Mouse (Mus musculus) myocyte (in vitro differentiated cells): ENCODE measurements around the gene Smarcc1. TPM values are rescaled to one million over a fixed set of nuclear protein-coding genes. Genes with fewer than 3 reads are reported as not detected.

Experiments
- H3K27me3 ChIP-seq: one replicate; pipeline ENCODE4 v1.6.1; 2011; ENCODE audit not compliant: control insufficient read depth, insufficient read depth, insufficient read length
- H3K36me3 ChIP-seq: one replicate; pipeline ENCODE4 v1.6.1; 2011; ENCODE audit not compliant: control insufficient read depth, insufficient read depth
- H3K4me2 ChIP-seq: one replicate; pipeline ENCODE4 v1.6.1; 2011; ENCODE audit warnings: low read depth, control low read depth
- H3K4me3 ChIP-seq: one replicate; pipeline ENCODE4 v1.5.1; 2011; ENCODE audit warnings: mild to moderate bottlenecking, control low read depth, moderate library complexity
- H3K79me2 ChIP-seq: one replicate; pipeline ENCODE4 v1.6.1; 2011; ENCODE audit not compliant: control insufficient read depth, insufficient read depth
- H3ac ChIP-seq: one replicate; pipeline ENCODE4 v1.6.1; 2011; ENCODE audit not compliant: control insufficient read depth, insufficient read length
- CEBPB ChIP-seq: IDR thresholded peaks from 2 replicates; pipeline ENCODE4 v1.6.1; 2011; ENCODE audit warnings: mild to moderate bottlenecking, moderate library complexity; ENCODE audit not compliant: poor library complexity, insufficient read depth, severe bottlenecking
- E2F4 ChIP-seq: IDR thresholded peaks from one replicate; pipeline ENCODE4 v1.6.1; 2011; ENCODE audit warnings: mild to moderate bottlenecking, control low read depth, moderate library complexity; ENCODE audit not compliant: insufficient read depth
- MAX ChIP-seq: IDR thresholded peaks from one replicate; pipeline ENCODE4 v1.6.1; 2011; ENCODE audit warnings: low read depth, mild to moderate bottlenecking, control low read depth
- MYOD1 ChIP-seq, 3 experiments: IDR thresholded peaks; one replicate each; pipeline ENCODE4 v1.6.1; 2011; ENCODE audit warnings: control low read depth in 2 of 3, low read depth in 2 of 3, mild to moderate bottlenecking in 2 of 3, moderate library complexity in 1 of 3; ENCODE audit not compliant: insufficient read length in 2 of 3, control insufficient read depth in 1 of 3
- MYOG ChIP-seq, 3 experiments: IDR thresholded peaks; one replicate each; pipeline ENCODE4 v1.6.1; 2011; ENCODE audit warnings: control low read depth in 2 of 3, low read depth in 2 of 3, mild to moderate bottlenecking in 2 of 3; ENCODE audit not compliant: insufficient read length in 2 of 3, control insufficient read depth in 1 of 3, insufficient read depth in 1 of 3
- POLR2A ChIP-seq: IDR thresholded peaks from one replicate; pipeline ENCODE4 v1.6.1; 2011; ENCODE audit warnings: low read depth, mild to moderate bottlenecking, control low read depth, moderate library complexity; ENCODE audit not compliant: insufficient read length
- POLR2AphosphoS2 ChIP-seq: IDR thresholded peaks from one replicate; pipeline ENCODE4 v1.6.1; 2011; ENCODE audit warnings: low read depth, control low read depth; ENCODE audit not compliant: insufficient read length
- REST ChIP-seq: IDR thresholded peaks from one replicate; pipeline ENCODE4 v1.6.1; 2011; ENCODE audit warnings: mild to moderate bottlenecking, control low read depth, moderate library complexity; ENCODE audit not compliant: insufficient read depth, insufficient read length
- SRF ChIP-seq: IDR thresholded peaks from one replicate; pipeline ENCODE4 v1.6.1; 2011; ENCODE audit warnings: low read depth; ENCODE audit not compliant: control insufficient read depth, insufficient read length
- TCF12 ChIP-seq: IDR thresholded peaks from one replicate; pipeline ENCODE4 v1.6.1; 2011; ENCODE audit warnings: mild to moderate bottlenecking, control low read depth; ENCODE audit not compliant: poor library complexity, insufficient read depth, severe bottlenecking
- TCF3 ChIP-seq: IDR thresholded peaks from one replicate; pipeline ENCODE4 v1.6.1; 2011; ENCODE audit warnings: low read depth, control low read depth; ENCODE audit not compliant: insufficient read length
- USF1 ChIP-seq: IDR thresholded peaks from one replicate; pipeline ENCODE4 v1.6.1; 2011; ENCODE audit warnings: low read depth, mild to moderate bottlenecking, control low read depth, moderate library complexity
- polyA plus RNA-seq: library from polyadenylated mRNA; unstranded; fragments of >200 nt; fragmentation: generic; extraction: Trizol; gene quantifications from one replicate; pipeline ENCODE4 v1.2.1, GENCODE M21; 2012; ENCODE audit warnings: missing spikeins

Gene Smarcc1
- polyA plus RNA-seq, 1 experiment, result 29.5 TPM

- Histone ChIP-seq H3K4me2 (no peak overlapping the region), H3K79me2 (no peaks in the 10 kb centered on the region), H3K27me3 (peaks cover 10% of the 10 kb centered on the region), H3K4me3 (no peak overlapping the region), H3K36me3 (no peaks in the 10 kb centered on the region), H3ac (no peak overlapping the region)
- TF ChIP-seq MYOG (IDR thresholded peaks at IDR 0.05; ENCODE audit: control insufficient read depth in 1 of 3, insufficient read depth in 1 of 3, insufficient read length in 2 of 3, low read depth in 2 of 3) (no peak), MAX (no peak), POLR2AphosphoS2 (no peak), CEBPB (no peak), SRF (no peak), USF1 (no peak), TCF12 (no peak)
These were observed 133.3 kb downstream of the Smarcc1 start for GRCm38 (mm10) chr9:110250776-110251175.

GRCm38 (mm10) chr9:110255407-110256019, 138.0 kb downstream of the Smarcc1 start:
- no peaks in the 10 kb centered on the region for H3K79me2 ChIP-seq
- no peak overlapping the region for H3K4me3 ChIP-seq
- no peaks in the 10 kb centered on the region for H3K36me3 ChIP-seq
- no peak overlapping the region for H3K4me2 ChIP-seq
- no peak overlapping the region for H3ac ChIP-seq
- peaks cover 35% of the 10 kb centered on the region for H3K27me3 ChIP-seq
- TF ChIP-seq TCF3 (no peak), E2F4 (no peak), MYOG (IDR thresholded peaks at IDR 0.05; ENCODE audit: control insufficient read depth in 1 of 3, insufficient read depth in 1 of 3, insufficient read length in 2 of 3, low read depth in 2 of 3) (no peak), MAX (no peak), POLR2A (no peak), USF1 (no peak), REST (no peak), SRF (no peak), CEBPB (no peak), MYOD1 (IDR thresholded peaks at IDR 0.05; ENCODE audit: control insufficient read depth in 1 of 3, insufficient read length in 2 of 3, low read depth in 2 of 3) (no peak), TCF12 (no peak), POLR2AphosphoS2 (no peak)

- no peak for TF ChIP-seq SRF
- no peak for TF ChIP-seq POLR2A
- no peak for TF ChIP-seq CEBPB
- TF ChIP-seq POLR2AphosphoS2, result no peak
- no peak for TF ChIP-seq MAX
- TF ChIP-seq TCF12, result no peak
- no peak for TF ChIP-seq TCF3
- TF ChIP-seq USF1, result no peak
- no peak for TF ChIP-seq MYOG (IDR thresholded peaks at IDR 0.05; ENCODE audit: control insufficient read depth in 1 of 3, insufficient read depth in 1 of 3, insufficient read length in 2 of 3, low read depth in 2 of 3)
- TF ChIP-seq MYOD1 (IDR thresholded peaks at IDR 0.05; ENCODE audit: control insufficient read depth in 1 of 3, insufficient read length in 2 of 3, low read depth in 2 of 3), result no peak
- TF ChIP-seq REST, result no peak
- no peak for TF ChIP-seq E2F4
- Histone ChIP-seq H3K27me3 (peaks cover 63% of the 10 kb centered on the region), H3K4me3 (no peak overlapping the region)
These were observed 141.1 kb downstream of the Smarcc1 start for GRCm38 (mm10) chr9:110258646-110259045.

GRCm38 (mm10) chr9:110259118-110259517, 141.6 kb downstream of the Smarcc1 start:
- H3K27me3 ChIP-seq, result peaks cover 63% of the 10 kb centered on the region

More at GRCm38 (mm10) chr9:110258646-110259045, 141.1 kb downstream of the Smarcc1 start:
- no peaks in the 10 kb centered on the region for H3K79me2 ChIP-seq
- H3ac ChIP-seq, result no peak overlapping the region
- no peaks in the 10 kb centered on the region for H3K36me3 ChIP-seq
- H3K4me2 ChIP-seq, result no peak overlapping the region

More at GRCm38 (mm10) chr9:110259118-110259517, 141.6 kb downstream of the Smarcc1 start:
- H3K4me3 ChIP-seq, result no peak overlapping the region
- H3K4me2 ChIP-seq, result no peak overlapping the region
- H3K36me3 ChIP-seq, result no peaks in the 10 kb centered on the region
- TF ChIP-seq TCF12 (no peak), TCF3 (no peak), E2F4 (no peak), REST (no peak), MAX (no peak), MYOG (IDR thresholded peaks at IDR 0.05; ENCODE audit: control insufficient read depth in 1 of 3, insufficient read depth in 1 of 3, insufficient read length in 2 of 3, low read depth in 2 of 3) (no peak), USF1 (no peak), SRF (no peak), MYOD1 (IDR thresholded peaks at IDR 0.05; ENCODE audit: control insufficient read depth in 1 of 3, insufficient read length in 2 of 3, low read depth in 2 of 3) (no peak), POLR2AphosphoS2 (no peak), POLR2A (no peak), CEBPB (no peak)
- no peaks in the 10 kb centered on the region for H3K79me2 ChIP-seq
- no peak overlapping the region for H3ac ChIP-seq
